Mouse (Mus musculus): ENCODE measurements around the gene Rab44.

DNA sequence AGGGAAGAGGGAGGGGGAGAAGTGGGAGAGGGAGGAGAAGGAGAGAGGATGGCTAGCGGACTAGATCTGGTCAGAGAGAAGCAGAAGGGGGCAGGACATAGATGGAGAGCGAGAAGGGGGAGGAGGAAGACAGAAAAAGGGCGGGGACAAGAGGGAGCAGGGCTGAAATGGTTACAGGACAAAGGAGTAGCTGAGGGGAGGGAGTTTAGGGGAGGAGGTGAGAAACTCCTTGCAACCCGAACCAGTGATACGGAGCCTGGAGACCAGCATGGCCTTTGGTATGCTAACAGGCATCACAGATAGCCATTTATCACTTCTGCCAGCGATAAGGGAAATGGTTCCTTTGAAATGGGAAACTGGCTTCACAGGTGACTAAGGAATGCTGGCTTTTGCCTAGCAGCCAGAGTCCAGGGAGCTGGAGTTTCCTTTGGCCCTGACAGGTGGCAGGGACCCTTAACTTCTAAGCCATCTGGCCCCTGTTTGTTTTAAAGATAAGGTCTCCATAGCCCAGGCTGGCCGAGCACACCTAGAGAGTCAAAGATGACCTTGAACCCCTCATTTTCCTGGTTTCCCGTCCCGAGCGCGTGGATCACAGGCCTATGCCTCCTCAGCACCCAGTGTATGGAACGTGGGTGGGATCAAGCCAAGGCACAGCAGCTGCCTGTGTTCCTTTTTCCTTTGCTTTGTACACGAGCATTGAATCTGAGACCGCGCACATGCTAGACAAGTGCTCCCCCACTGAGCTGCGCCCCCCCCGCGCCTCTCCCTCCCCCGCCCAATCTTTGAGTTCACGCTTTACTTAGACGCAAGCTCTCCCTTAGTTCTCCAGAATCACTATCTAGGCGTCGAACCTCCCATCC is 33.0 kb upstream of the Rab44 start:
- TF ChIP-seq CTCF (IDR thresholded peaks at IDR 0.05; ENCODE audit: low read depth, low read length) (no peak), GATA1 (IDR thresholded peaks at IDR 0.05; ENCODE audit: borderline replicate concordance, low read length) (no peak), TAL1 (conservative IDR thresholded peaks at IDR 0.05; ENCODE audit: low read depth, low read length) (no peak; the same call in 1 of the 2 replicates), POLR2AphosphoS5 (IDR thresholded peaks at IDR 0.05; ENCODE audit: insufficient replicate concordance, low read depth, low read length) (no peak)

Measured in G1E (cell line).